Mouse (Mus musculus): ENCODE measurements around the gene Zdhhc3. TPM values are rescaled to one million over a fixed set of nuclear protein-coding genes. Genes with fewer than 3 reads are reported as not detected.

The Zdhhc3 gene
- polyA plus RNA-seq (2021; fragmentation: Nextera tagmentation), result 56.5 and 67.5 TPM in 2 replicates
- long read RNA-seq, experiment 1, full-length matches to known transcripts, result 68 of 95 reads
- long read RNA-seq, experiment 1, partial matches to known transcripts, result 3 of 95 reads
- long read RNA-seq, experiment 1, other reads (novel, unspliced or antisense), result 24 of 95 reads
- long read RNA-seq, experiment 2, full-length matches to known transcripts, result 361 of 434 reads
- long read RNA-seq, experiment 2, partial matches to known transcripts, result 7 of 434 reads
- long read RNA-seq, experiment 2, other reads (novel, unspliced or antisense), result 66 of 434 reads

DNA sequence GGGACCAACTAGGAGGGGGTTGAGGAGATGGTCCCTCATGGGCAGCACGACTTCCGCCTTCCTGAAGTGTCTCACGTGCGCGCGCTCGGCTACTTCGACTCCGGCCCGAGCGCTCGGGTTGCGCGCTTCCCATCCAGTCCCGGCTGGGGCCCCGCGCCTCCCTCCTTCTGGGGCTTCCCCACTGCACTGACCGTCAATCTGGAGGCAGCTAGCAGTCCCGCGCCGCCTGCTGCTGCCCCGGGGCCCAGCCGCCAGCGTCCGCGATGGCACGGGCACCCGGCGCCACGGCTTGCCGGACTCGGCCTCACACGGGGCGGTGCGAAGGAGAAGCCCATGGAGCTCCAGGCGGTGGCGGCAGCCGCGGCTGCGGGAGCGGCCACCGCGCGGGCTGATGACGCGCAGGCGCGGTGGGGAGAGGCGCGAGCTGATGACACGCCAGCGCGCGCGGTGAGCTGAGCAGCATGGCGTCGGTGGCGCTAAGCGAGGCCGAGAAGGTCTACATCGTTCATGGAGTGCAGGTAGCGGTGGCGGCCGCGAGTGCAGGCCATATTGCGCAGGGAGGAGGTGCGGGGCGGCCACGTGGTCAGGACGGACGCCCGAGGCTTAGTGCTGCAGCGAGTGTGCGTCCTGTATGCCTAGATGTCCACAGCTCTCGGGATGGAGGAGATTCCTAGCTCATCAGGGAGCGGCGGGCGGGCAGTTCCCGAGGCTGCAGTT lies at the start of gene Zdhhc3, which contains the start of gene Exosc7:
TSS of gene Zdhhc3 (minus strand) at position 401 of the 717 bp plus-strand sequence.
TSS of gene Exosc7 (plus strand) at position 411 of the 717 bp plus-strand sequence.

DNA sequence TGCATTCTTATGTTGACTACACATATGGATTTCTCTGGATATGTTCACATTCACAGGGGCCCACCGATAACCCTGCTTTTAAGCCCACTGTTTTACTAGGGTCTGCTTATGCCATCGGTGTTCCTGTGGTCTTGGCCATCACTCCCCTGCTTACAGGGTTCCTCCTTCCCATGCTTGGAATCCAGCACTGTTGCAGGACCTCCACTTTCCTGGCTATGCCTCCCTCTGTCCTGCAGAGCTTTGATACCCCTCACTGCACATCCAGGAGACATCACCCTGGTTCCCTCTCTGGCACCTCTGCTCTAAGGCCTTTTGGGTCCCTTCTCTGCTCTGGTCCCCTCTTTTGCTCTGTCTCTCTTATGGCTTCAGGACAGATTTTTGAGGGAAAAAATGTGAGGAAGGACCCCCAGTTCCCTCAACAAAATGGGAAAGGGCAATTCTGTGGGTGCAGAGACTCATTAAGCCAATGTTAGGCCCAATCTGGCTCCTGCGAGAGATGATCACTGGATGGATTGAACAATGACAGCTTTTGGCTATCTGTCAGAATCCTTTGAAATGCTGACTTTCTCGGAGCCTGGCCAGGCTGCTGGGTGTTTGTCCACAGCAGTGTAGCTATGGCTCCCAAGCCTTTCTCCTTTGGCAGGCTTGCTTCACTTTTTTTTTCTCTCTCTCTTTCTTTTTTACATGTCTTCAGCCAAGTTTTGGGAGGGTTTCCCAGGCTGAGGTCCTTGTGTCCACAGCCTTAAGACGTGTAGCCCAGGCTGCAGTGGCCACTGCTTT lies 37.4 kb upstream of the Zdhhc3 start, which contains the start of gene Clec3b:
TSS of gene Clec3b (plus strand) at position 706 of the 780 bp plus-strand sequence.

DNA sequence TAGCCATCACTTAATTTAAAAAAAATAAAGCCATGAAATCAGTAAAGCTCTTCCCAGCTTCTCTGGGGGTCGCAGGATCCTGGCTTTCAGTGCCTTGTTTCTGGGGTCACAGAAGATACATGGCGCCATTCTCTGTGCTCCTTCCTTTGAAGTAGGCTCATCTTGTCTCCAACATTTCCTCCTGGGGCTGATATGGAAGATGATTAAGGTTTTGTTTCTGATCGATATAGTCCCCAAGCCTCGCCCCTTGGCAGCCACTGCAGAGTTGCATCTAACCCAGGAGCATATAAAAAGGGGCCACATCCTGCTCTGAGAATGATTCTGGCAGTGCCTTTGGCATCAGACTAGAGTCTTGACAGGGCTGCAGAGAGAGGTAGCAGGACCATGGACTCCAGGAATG lies 78.6 kb downstream of the Zdhhc3 start, which contains the start of gene Tgm4:
TSS of gene Tgm4 (plus strand) at position 301 of the 400 bp plus-strand sequence.

DNA sequence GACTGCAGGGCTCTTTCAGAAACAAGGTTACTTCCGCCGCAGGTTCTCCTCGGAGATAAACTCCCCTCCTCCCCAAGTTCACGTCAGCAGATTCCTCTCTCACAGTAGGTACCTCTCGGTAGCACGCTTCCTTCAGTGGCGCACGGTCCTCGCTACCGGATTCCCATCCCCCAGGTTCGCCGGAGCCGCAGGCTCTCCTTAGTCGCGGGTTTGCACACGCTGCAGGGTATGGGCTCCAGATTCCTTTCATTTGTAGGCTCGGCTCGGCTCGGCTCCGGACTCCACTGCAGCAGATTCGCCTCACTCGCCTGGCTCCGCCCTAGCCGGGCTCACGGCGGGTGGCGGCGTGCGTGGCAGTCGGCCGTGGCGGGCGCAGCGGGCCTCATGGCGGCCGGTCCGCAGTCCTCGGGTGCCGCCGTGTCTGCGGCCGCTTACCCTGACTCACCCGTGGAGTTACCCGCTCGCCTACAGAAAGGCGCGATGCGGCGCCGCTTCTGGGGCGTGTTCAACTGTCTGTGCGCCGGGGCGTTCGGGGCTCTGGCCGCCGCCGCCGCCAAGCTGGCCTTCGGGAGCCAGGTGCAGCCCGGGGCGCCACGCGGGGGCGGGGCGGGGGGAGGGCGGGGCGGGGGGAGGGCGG lies 91.9 kb downstream of the Zdhhc3 start, which contains the start of gene Tmem42:
TSS of gene Tmem42 (plus strand) at position 332 of the 637 bp plus-strand sequence.

Other genes with a start within 250 kb of the Zdhhc3 start
- 12.5 and 17.8 TPM in 2 replicates for gene Zfp445, start 247.2 kb downstream of the Zdhhc3 start, polyA plus RNA-seq (2021; fragmentation: Nextera tagmentation)
- 0.10 and 0.24 TPM in 2 replicates for gene Zkscan7, start 227.5 kb downstream of the Zdhhc3 start, polyA plus RNA-seq (2021; fragmentation: Nextera tagmentation)
- gene Zfp105, start 190.1 kb downstream of the Zdhhc3 start, polyA plus RNA-seq (2021; fragmentation: Nextera tagmentation), result 4.4 and 4.9 TPM in 2 replicates
- gene 1110059G10Rik, start 162.2 kb downstream of the Zdhhc3 start, polyA plus RNA-seq (2021; fragmentation: Nextera tagmentation), result 17.5 and 18.8 TPM in 2 replicates
- gene Kif15, start 162.2 kb downstream of the Zdhhc3 start, polyA plus RNA-seq (2021; fragmentation: Nextera tagmentation), result 0.16 and 0.18 TPM in 2 replicates
- gene Tmem42, start 91.9 kb downstream of the Zdhhc3 start, polyA plus RNA-seq (2021; fragmentation: Nextera tagmentation), result 44.5 and 46.6 TPM in 2 replicates
- gene Tgm4, start 78.5 kb downstream of the Zdhhc3 start, polyA plus RNA-seq (2021; fragmentation: Nextera tagmentation), result 0.29 and 0.43 TPM in 2 replicates
- 72.1 and 73.4 TPM in 2 replicates for gene Exosc7, start within 50 bp of the Zdhhc3 start, polyA plus RNA-seq (2021; fragmentation: Nextera tagmentation)
- gene Clec3b, start 37.7 kb upstream of the Zdhhc3 start, polyA plus RNA-seq (2021; fragmentation: Nextera tagmentation), result not detected in 2 replicates
- gene Cdcp1, start 102.8 kb upstream of the Zdhhc3 start, polyA plus RNA-seq (2021; fragmentation: Nextera tagmentation), result 0.05 and 0.10 TPM in 2 replicates
- 14.1 and 21.1 TPM in 2 replicates for gene Tmem158, start 147.6 kb upstream of the Zdhhc3 start, polyA plus RNA-seq (2021; fragmentation: Nextera tagmentation)